Mouse (Mus musculus) limb, embryonic 11.5 days (tissue): Measurements from ENCODE around the gene Dse. TPM values are rescaled to one million over a fixed set of nuclear protein-coding genes. Genes with fewer than 3 reads are reported as not detected.
"Not testable (repeated sequence)": the region's sequence is repeated elsewhere in the genome, so short reads cannot be mapped to it uniquely, and the experiment has no call there.

ENCODE experiments used
- ATAC-seq: fragments of 200-750 bp; cut with Nextera tagmentation; 2 replicates; pipeline ENCODE4 v1.8.0; 2017; ENCODE audit warnings: low read depth; ENCODE audit not compliant: insufficient number of reproducible peaks, low FRiP score, low TSS enrichment
- DNase-seq: peaks from one replicate; pipeline ENCODE4 v3.0.0-alpha.2; 2015; ENCODE audit warnings: low spot score
- H3K27ac ChIP-seq: fragments of 300-500 bp; sonication (generic); replicated peaks from 2 replicates; pipeline ENCODE4 v1.5.1; 2014; ENCODE audit warnings: low read depth, mild to moderate bottlenecking, low read length
- H3K27me3 ChIP-seq: fragments of 300-500 bp; sonication (generic); 2 replicates; pipeline ENCODE4 v1.6.1; 2014; ENCODE audit warnings: mild to moderate bottlenecking, low read length, mixed read lengths; ENCODE audit not compliant: control insufficient read depth, insufficient read depth
- H3K36me3 ChIP-seq: fragments of 300-500 bp; sonication (generic); 2 replicates; pipeline ENCODE4 v1.6.1; 2014; ENCODE audit warnings: mild to moderate bottlenecking, low read length, moderate library complexity, mixed read lengths; ENCODE audit not compliant: control insufficient read depth, insufficient read depth
- H3K4me1 ChIP-seq: fragments of 300-500 bp; sonication (generic); 2 replicates; pipeline ENCODE4 v1.6.1; 2014; ENCODE audit warnings: low read length, mixed read lengths; ENCODE audit not compliant: control insufficient read depth, insufficient read depth
- H3K4me2 ChIP-seq: fragments of 300-500 bp; sonication (generic); 2 replicates; pipeline ENCODE4 v1.6.1; 2014; ENCODE audit warnings: low read depth, mild to moderate bottlenecking, moderate library complexity; ENCODE audit not compliant: severe bottlenecking
- H3K4me3 ChIP-seq: fragments of 300-500 bp; sonication (generic); 2 replicates; pipeline ENCODE4 v1.5.1; 2014; ENCODE audit warnings: low read depth, low read length
- H3K9ac ChIP-seq: fragments of 300-500 bp; sonication (generic); 2 replicates; pipeline ENCODE4 v1.6.1; 2014; ENCODE audit warnings: mild to moderate bottlenecking, low read length
- H3K9me3 ChIP-seq: fragments of 300-500 bp; sonication (generic); 2 replicates; pipeline ENCODE4 v1.6.1; 2016; ENCODE audit warnings: low read length; ENCODE audit not compliant: control insufficient read depth
- WGBS: fragments of 180-500 bp; shearing (Covaris S2); extraction: QIAGEN DNeasy Blood & Tissue Kit; methylation state at CpG from one replicate; pipeline ENCODE4 v1.1.7; 2014; 5-methylcytosine and 5-hydroxymethylcytosine counted together
- polyA plus RNA-seq: library from polyadenylated mRNA; unstranded; fragments of >200 nt; fragmentation: Nextera tagmentation; extraction: Ambion mirVana; gene quantifications from 2 replicates; pipeline ENCODE4 v1.2.1, GENCODE M21; 2014

The Dse gene
- 36.0 and 37.4 TPM in 2 replicates for polyA plus RNA-seq

DNA sequence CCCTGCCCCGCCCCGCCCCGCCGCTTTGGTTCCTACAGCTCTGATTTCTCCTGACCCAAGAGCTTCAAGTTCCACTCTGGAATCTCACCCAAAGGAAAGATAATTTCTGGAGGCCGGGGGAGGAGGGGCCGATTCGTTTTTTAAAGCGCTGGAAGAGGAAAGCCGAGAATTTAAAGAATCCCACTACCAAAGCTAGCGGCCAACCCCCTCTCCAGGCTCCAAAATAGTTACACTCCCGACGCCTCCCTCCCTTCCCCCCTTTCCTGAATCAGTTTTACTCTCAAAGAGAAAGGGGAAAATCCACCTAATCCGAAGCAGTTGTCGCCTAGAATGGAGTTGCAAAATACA, at the start of gene Dse:
Gene Dse (minus strand): TSS at position 213 of the 348 bp plus-strand sequence.
- peaks cover 7% of the 10 kb centered on the region; the same call in 1 of the 2 replicates for H3K4me1 ChIP-seq
- WGBS = under 1% methylated on average over 14 of the region's 14 CpGs
- H3K4me3 ChIP-seq = peak within 1 kb of the TSS; percentile 89
- H3K9ac ChIP-seq = peak within 1 kb of the TSS; percentile 91
- no peaks in the 10 kb centered on the region for H3K9me3 ChIP-seq
- H3K36me3 ChIP-seq = no peaks in the 10 kb centered on the region
- DNase-seq (no peak), ATAC-seq (peak; percentile 37)
- peak within 1 kb of the TSS; percentile 80 for H3K27ac ChIP-seq
- H3K4me2 ChIP-seq = peak within 1 kb of the TSS; percentile 62
- H3K27me3 ChIP-seq = no peaks in the 10 kb centered on the region

DNA sequence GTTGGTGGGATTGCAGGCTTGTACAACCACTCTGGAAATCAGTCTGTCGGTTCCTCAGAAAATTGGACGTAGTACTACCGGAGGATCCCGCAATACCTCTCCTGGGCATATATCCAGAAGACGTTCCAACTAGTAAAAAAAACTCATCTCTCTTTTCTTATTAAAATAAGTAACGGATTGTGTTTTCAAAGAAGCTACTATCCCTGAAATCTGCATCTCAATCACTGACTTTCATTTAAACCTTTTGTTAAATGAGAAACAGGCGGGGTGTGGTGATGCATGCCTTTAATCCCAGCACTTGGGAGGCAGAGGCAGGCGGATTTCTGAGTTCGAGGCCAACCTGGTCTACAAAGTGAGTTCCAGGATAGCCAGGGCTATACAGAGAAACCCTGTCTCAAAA, 45.3 kb upstream of the Dse start:
- not testable (repeated sequence) for H3K27me3 ChIP-seq, H3K4me3 ChIP-seq, H3K36me3 ChIP-seq, DNase-seq, H3K4me1 ChIP-seq, H3K9me3 ChIP-seq, ATAC-seq, H3K27ac ChIP-seq, H3K9ac ChIP-seq, H3K4me2 ChIP-seq
- 91% methylated on average over 9 of the region's 9 CpGs for WGBS

DNA sequence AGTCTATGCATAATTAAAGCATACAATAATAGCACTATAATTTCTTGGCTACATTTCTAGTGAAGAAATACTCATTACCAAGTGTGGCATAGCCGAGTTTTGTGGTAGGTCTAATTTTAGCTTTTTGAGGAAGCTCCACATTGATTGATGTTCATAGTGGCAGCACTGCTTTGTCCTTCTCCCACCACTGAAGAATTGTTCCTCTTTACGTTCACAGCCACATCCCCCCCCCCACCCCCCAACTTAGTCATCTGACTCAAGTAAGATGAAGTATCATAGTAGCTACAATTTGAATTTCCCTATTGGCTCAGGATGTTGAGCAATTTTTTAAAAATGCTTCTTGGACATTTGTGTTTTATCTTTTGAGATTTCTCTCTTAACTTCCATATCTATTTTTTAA, 42.1 kb upstream of the Dse start:
- no peak overlapping the region for H3K4me2 ChIP-seq
- no peaks in the 10 kb centered on the region for H3K36me3 ChIP-seq
- ATAC-seq (no peak), DNase-seq (no peak)
- H3K4me1 ChIP-seq = no peaks in the 10 kb centered on the region
- no peak overlapping the region for H3K9ac ChIP-seq
- no peak overlapping the region for H3K27ac ChIP-seq
- H3K9me3 ChIP-seq = no peaks in the 10 kb centered on the region
- 70% methylated on average over 2 of the region's 2 CpGs for WGBS
- H3K27me3 ChIP-seq = no peaks in the 10 kb centered on the region
- H3K4me3 ChIP-seq = no peak overlapping the region

DNA sequence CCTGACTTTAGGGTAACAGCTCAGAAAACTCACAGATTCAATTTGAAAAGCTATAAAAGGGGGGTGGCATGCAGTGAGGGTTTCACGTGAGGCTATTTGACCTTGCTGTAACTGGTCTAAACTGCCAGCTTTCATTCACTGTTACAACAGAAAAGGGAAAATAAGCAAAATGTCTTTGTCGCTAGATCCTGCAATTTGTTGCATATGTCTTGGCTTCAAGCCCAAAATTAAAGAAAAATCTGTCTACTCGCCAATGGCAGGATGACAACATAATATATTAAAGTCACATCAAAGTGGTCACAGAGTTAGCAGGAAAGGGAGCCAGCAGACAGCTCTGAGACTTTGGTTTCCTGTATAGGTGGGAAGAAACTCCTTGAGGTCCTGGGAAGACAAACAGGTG, 40.2 kb upstream of the Dse start:
- no peak overlapping the region for H3K4me3 ChIP-seq
- no peaks in the 10 kb centered on the region for H3K27me3 ChIP-seq
- H3K9me3 ChIP-seq = no peaks in the 10 kb centered on the region
- H3K36me3 ChIP-seq = no peaks in the 10 kb centered on the region
- H3K27ac ChIP-seq = no peak overlapping the region
- ATAC-seq (no peak), DNase-seq (no peak)
- no peaks in the 10 kb centered on the region for H3K4me1 ChIP-seq
- WGBS = 47% methylated on average over 3 of the region's 3 CpGs
- no peak overlapping the region for H3K4me2 ChIP-seq
- no peak overlapping the region for H3K9ac ChIP-seq

DNA sequence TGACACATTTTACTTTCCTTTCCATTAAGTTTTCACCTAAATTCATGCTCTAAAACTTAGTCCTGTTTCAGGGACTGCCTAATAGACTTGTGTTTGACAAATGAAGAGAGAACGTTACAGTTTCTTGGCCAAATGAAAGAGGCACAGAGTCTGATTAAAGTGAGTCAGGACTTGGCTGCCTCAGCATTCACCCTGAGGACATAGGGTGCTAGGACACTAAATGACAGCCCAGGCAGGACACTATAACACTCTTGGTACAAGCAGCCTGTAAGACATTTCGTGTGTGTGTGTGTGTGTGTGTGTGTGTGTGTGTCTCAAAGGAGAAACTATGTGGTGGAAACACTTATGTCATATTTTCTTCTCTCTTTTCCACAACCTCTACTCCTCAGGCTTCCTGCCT, 38.6 kb upstream of the Dse start:
- DNase-seq (no peak), ATAC-seq (no peak)
- Histone ChIP-seq H3K9ac (no peak overlapping the region), H3K4me1 (no peaks in the 10 kb centered on the region), H3K36me3 (no peaks in the 10 kb centered on the region), H3K4me2 (no peak overlapping the region), H3K4me3 (no peak overlapping the region), H3K27ac (no peak overlapping the region), H3K27me3 (no peaks in the 10 kb centered on the region), H3K9me3 (no peaks in the 10 kb centered on the region)
- 64% methylated on average over 2 of the region's 2 CpGs for WGBS

DNA sequence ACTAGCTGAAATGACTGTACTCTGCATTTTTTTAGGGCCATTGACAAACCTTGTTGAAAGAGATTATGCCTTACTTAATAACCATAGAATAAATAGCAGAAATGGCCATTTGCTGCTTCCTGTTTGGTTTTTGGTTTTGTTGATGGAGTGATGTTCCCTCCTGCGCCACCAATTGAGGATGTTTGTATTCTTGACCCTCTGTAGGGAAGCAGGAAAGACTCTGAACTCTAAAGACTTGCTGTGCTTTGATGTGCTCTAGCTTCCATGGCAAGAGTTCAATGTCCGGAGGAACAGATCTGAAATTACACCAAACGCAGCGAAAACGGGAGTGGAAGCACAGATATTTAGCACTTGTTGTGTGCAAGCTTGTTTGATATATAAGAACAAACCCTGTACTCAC, 37.2 kb upstream of the Dse start:
- Histone ChIP-seq H3K4me1 (no peaks in the 10 kb centered on the region), H3K9me3 (no peaks in the 10 kb centered on the region), H3K9ac (no peak overlapping the region), H3K27ac (no peak overlapping the region), H3K36me3 (no peaks in the 10 kb centered on the region), H3K27me3 (no peaks in the 10 kb centered on the region), H3K4me3 (no peak overlapping the region), H3K4me2 (no peak overlapping the region)
- ATAC-seq (no peak), DNase-seq (no peak)
- 85% methylated on average over 5 of the region's 5 CpGs for WGBS

DNA sequence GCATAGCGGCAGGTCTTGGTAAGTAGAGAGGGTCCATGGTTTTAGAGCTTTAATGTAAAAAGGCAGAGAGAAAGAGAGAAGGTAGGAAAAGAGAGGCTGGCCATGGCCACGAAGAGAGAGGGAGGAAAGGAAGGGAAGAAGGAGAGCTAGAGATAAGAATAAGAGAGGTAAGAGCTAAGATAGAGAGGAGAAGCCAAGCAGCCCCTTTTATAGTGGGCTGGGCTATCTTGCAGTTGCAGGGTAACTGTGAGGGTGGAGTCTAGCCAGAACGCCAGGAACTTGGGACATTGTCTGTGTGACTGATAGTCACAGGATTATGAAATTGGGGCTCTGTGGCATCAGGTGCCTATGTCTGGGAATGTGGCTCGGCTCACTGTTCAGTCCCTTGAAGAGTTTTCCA, 31.0 kb upstream of the Dse start:
- Histone ChIP-seq H3K27me3 (no peaks in the 10 kb centered on the region), H3K4me3 (no peak overlapping the region), H3K27ac (no peak overlapping the region), H3K4me2 (no peak overlapping the region), H3K9ac (no peak overlapping the region), H3K36me3 (no peaks in the 10 kb centered on the region), H3K9me3 (no peaks in the 10 kb centered on the region), H3K4me1 (no peaks in the 10 kb centered on the region)
- 79% methylated on average over 4 of the region's 4 CpGs for WGBS
- DNase-seq = no peak
- ATAC-seq = no peak

DNA sequence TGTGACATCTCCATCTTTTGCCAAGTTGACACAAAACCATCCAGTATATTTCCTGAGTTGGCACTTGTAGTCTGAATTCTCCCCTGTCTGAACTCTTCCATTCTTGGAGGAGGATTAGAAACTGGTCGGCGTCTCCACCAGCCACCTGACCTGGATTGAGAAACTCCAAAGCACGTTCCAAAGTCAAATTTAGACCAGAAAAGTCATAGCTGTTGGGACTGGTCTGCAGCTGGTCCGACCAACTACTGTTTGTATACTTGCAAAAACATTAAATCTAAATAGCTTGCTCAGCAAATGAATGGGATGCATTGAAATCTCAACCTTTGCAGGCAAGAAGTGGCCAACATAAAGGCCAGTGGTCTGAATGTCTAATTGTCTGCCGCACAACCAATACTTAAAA, 29.1 kb upstream of the Dse start:
- Histone ChIP-seq H3K4me3 (no peak overlapping the region), H3K9ac (no peak overlapping the region), H3K27me3 (no peaks in the 10 kb centered on the region), H3K9me3 (no peaks in the 10 kb centered on the region), H3K4me2 (no peak overlapping the region), H3K4me1 (no peaks in the 10 kb centered on the region), H3K36me3 (no peaks in the 10 kb centered on the region), H3K27ac (no peak overlapping the region)
- ATAC-seq (no peak), DNase-seq (no peak)
- WGBS = 89% methylated on average over 5 of the region's 5 CpGs

DNA sequence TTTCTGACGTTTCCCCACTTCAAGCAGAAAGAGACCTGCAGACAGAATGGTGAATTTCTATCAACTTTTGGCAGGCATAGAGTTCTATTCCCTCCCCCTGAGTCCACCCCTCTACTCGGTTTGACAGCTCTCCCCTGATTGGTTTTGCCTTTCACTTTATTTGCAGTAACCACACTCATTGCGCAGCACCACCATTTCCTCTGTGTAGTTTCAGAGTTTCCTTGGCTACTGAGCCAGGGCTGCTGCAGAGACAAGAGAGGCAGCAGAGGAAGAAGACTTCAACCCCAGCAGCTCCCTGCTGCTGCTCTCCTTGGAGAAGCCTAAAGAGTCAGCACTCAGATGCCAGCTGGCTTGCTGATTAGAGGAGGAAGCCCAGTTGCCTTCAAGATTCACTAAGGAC, 27.9 kb upstream of the Dse start:
- Histone ChIP-seq H3K27ac (no peak overlapping the region), H3K4me1 (no peaks in the 10 kb centered on the region), H3K36me3 (no peaks in the 10 kb centered on the region), H3K4me3 (no peak overlapping the region), H3K4me2 (no peak overlapping the region), H3K27me3 (no peaks in the 10 kb centered on the region), H3K9me3 (no peaks in the 10 kb centered on the region), H3K9ac (no peak overlapping the region)
- WGBS = 41% methylated on average over 3 of the region's 3 CpGs
- no peak for DNase-seq
- no peak for ATAC-seq
